Mouse (Mus musculus) embryonic facial prominence, embryonic 12.5 days (tissue): ENCODE data around the gene E030018B13Rik. TPM values are rescaled to one million over a fixed set of nuclear protein-coding genes. Genes with fewer than 3 reads are reported as not detected.

Experiments
- ATAC-seq: fragments of 200-750 bp; cut with Nextera tagmentation; 2 replicates; pipeline ENCODE4 v1.8.0; 2017; ENCODE audit not compliant: insufficient number of reproducible peaks, insufficient read depth, low FRiP score, low TSS enrichment
- H3K27ac ChIP-seq: fragments of 300-500 bp; sonication (generic); 2 replicates; pipeline ENCODE4 v1.5.1; 2016; ENCODE audit warnings: mild to moderate bottlenecking
- H3K27me3 ChIP-seq: fragments of 300-500 bp; sonication (generic); 2 replicates; pipeline ENCODE4 v1.6.1; 2016; ENCODE audit warnings: mild to moderate bottlenecking, moderate library complexity
- H3K36me3 ChIP-seq: fragments of 300-500 bp; sonication (generic); 2 replicates; pipeline ENCODE4 v1.6.1; 2016; ENCODE audit warnings: mild to moderate bottlenecking
- H3K4me1 ChIP-seq: fragments of 300-500 bp; sonication (generic); 2 replicates; pipeline ENCODE4 v1.6.1; 2016
- H3K4me2 ChIP-seq: fragments of 300-500 bp; sonication (generic); replicated peaks from 2 replicates; pipeline ENCODE4 v1.6.1; 2016; ENCODE audit warnings: mild to moderate bottlenecking, moderate library complexity
- H3K4me3 ChIP-seq: fragments of 300-500 bp; sonication (generic); 2 replicates; pipeline ENCODE4 v1.5.1; 2016; ENCODE audit warnings: mild to moderate bottlenecking
- H3K9ac ChIP-seq: fragments of 300-500 bp; sonication (generic); 2 replicates; pipeline ENCODE4 v1.6.1; 2016; ENCODE audit warnings: mild to moderate bottlenecking, moderate library complexity
- H3K9me3 ChIP-seq: fragments of 300-500 bp; sonication (generic); 2 replicates; pipeline ENCODE4 v1.6.1; 2016; ENCODE audit warnings: mild to moderate bottlenecking, moderate library complexity
- WGBS: fragments of 180-500 bp; shearing (Covaris S2); methylation state at CpG from one replicate; pipeline ENCODE4 v1.1.7; 2016; 5-methylcytosine and 5-hydroxymethylcytosine counted together
- polyA plus RNA-seq: library from polyadenylated mRNA; unstranded; fragments of >200 nt; fragmentation: Nextera tagmentation; extraction: Ambion mirVana; gene quantifications from 2 replicates; pipeline ENCODE4 v1.2.1, GENCODE M21; 2016

Gene E030018B13Rik
- polyA plus RNA-seq, 1 experiment from 2014 or later = not detected

DNA sequence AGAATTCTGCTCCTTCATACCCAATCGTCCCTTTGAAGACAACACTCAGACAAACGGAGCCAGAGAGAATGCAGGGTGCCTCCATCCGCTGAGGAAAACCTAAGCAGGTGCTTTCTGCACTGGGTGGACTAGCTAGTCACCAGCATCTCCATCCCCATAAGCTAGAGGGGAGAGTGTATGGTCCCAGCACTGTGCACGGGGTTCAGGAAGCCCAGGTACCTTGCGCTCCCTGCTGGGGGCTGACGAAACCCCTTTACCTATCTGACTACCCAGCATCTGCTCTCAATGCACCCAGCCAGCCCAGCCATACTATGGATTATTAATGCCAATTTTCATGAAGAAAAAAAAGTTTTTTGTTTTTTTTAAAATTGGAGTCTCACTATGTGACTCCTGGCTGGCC is 47.5 kb downstream of the E030018B13Rik start:
- no peaks in the 10 kb centered on the region for H3K36me3 ChIP-seq
- ATAC-seq = no peak
- H3K4me1 ChIP-seq = peaks cover 7% of the 10 kb centered on the region; the same call in 1 of the 2 replicates
- 66% methylated on average over 6 of the region's 6 CpGs for WGBS
- H3K27ac ChIP-seq = no peak overlapping the region
- H3K9ac ChIP-seq = no peak overlapping the region
- H3K27me3 ChIP-seq = no peaks in the 10 kb centered on the region
- H3K4me2 ChIP-seq = no peak overlapping the region
- no peaks in the 10 kb centered on the region for H3K9me3 ChIP-seq
- no peak overlapping the region for H3K4me3 ChIP-seq

DNA sequence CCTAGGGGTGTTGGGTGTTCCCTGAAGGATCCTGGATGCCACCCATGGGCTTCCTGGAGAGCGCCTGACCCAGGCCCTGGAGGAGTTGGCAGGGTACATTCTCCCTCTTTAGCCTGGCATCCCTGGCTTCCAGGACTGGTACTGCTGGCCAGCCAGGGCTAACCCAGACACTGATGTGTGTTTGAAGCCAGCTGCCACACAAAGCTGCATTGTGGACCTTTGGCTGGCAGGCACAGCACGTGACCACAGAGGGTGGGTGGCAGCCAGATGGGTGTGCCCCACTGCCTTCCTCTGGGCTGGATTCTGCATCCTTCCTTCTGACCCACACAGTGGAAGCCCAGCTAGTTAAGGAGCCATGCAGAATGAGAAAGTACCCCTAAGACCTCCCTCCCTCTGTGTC is 48.5 kb downstream of the E030018B13Rik start:
- H3K27me3 ChIP-seq = no peaks in the 10 kb centered on the region
- no peak overlapping the region for H3K4me2 ChIP-seq
- 63% methylated on average over 2 of the region's 2 CpGs for WGBS
- no peak overlapping the region for H3K4me3 ChIP-seq
- H3K27ac ChIP-seq = no peak overlapping the region
- H3K9me3 ChIP-seq = no peaks in the 10 kb centered on the region
- ATAC-seq = no peak; the same call in 1 of the 2 replicates
- H3K36me3 ChIP-seq = no peaks in the 10 kb centered on the region
- peaks cover 7% of the 10 kb centered on the region; the same call in 1 of the 2 replicates for H3K4me1 ChIP-seq
- H3K9ac ChIP-seq = no peak overlapping the region

DNA sequence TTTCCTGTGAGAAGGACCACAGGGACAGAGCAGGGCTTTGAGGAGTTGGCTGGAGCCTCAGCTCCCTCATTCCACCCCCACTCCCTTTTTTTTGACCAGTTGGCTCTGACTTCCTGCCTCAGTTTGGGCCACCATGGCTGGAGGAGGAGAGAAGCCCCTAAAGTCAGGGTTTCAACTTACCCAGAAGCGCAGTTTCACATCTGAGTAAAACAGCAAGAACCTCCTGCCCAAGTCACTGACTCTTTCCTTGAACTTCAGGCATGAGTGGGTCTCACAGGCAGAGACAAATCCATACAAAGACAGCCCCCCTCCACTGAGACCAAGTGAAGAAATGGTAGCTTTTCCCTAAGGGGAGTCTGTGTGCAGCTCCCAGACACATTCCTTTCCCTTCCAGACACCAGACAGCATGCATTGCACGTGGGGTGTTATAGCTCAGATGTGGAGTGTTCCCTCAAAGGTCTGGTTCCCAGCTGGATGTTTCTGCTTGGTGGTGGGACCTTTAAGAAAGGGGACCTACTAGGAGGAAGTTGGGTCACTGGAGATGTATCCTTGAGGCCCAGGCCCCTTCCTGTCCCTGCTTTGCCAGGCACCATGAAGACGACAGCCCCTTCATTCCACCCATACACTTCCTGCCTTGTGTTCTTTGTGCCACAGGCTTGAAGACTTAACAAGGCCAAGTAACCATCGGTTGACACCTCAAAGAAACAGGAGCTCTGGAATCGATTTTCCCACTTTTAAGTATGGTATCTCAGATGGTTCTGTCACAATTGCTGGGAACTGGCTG is 49.2 kb downstream of the E030018B13Rik start:
- Histone ChIP-seq H3K36me3 (no peaks in the 10 kb centered on the region), H3K4me3 (no peak overlapping the region), H3K9ac (no peak overlapping the region), H3K4me2 (no peak overlapping the region), H3K27ac (no peak overlapping the region), H3K9me3 (no peaks in the 10 kb centered on the region), H3K4me1 (peaks cover 7% of the 10 kb centered on the region; the same call in 1 of the 2 replicates), H3K27me3 (no peaks in the 10 kb centered on the region)
- WGBS = 63% methylated on average over 5 of the region's 5 CpGs
- no peak for ATAC-seq

GRCm38 (mm10) chr7:63969941-63970340 is 53.3 kb downstream of the E030018B13Rik start:
- Histone ChIP-seq H3K4me1 (peaks cover 7% of the 10 kb centered on the region; the same call in 1 of the 2 replicates), H3K36me3 (no peaks in the 10 kb centered on the region), H3K4me3 (no peak overlapping the region), H3K27me3 (no peaks in the 10 kb centered on the region), H3K9ac (no peak overlapping the region), H3K4me2 (no peak overlapping the region), H3K27ac (no peak overlapping the region), H3K9me3 (no peaks in the 10 kb centered on the region)
- WGBS = 34% methylated on average over 3 of the region's 3 CpGs
- no peak for ATAC-seq

Other genes with a start within 250 kb of the E030018B13Rik start
- 21.3 and 21.4 TPM in 2 replicates for gene Klf13, start 22.1 kb downstream of the E030018B13Rik start, polyA plus RNA-seq
- gene Trpm1, start 237.0 kb downstream of the E030018B13Rik start, polyA plus RNA-seq = 7.9 and 20.5 TPM in 2 replicates